Mouse (Mus musculus) MEL (cell line): Measurements from ENCODE around the gene Naa10. TPM values are rescaled to one million over a fixed set of nuclear protein-coding genes. Genes with fewer than 3 reads are reported as not detected.

Experiments
- DNase-seq: peaks from one replicate; pipeline ENCODE4 v3.0.0; 2011; ENCODE audit warnings: low read depth, low spot score
- H3K27ac ChIP-seq: 2 replicates; pipeline ENCODE4 v1.5.1; 2012; ENCODE audit warnings: low read depth, mild to moderate bottlenecking, control low read depth, low read length, moderate library complexity; ENCODE audit not compliant: control insufficient read depth
- H3K27me3 ChIP-seq, 2 experiments: fragments of 150-350 bp in 1 of 2; sonication (generic) in 1 of 2; 2 replicates each; pipeline ENCODE4 v1.6.1; 2012; ENCODE audit warnings: low read length in 2 of 2, mild to moderate bottlenecking in 2 of 2, improper control_type of control experiment in 1 of 2, moderate library complexity in 1 of 2; ENCODE audit not compliant: insufficient read depth in 2 of 2, control insufficient read depth in 1 of 2
- H3K36me3 ChIP-seq, 2 experiments: 2 replicates each; pipeline ENCODE4 v1.6.1; 2012 to 2014; ENCODE audit warnings: low read length in 2 of 2, improper control_type of control experiment in 1 of 2, inconsistent platforms in 1 of 2, mild to moderate bottlenecking in 1 of 2; ENCODE audit not compliant: insufficient read depth in 2 of 2, control insufficient read depth in 1 of 2
- H3K4me1 ChIP-seq, 2 experiments: fragments of 150-350 bp in 1 of 2; sonication (generic) in 1 of 2; 2 replicates each; pipeline ENCODE4 v1.6.1; 2012; ENCODE audit warnings: low read length in 2 of 2, improper control_type of control experiment in 1 of 2, mild to moderate bottlenecking in 1 of 2; ENCODE audit not compliant: insufficient read depth in 2 of 2, control insufficient read depth in 1 of 2
- H3K4me3 ChIP-seq, 2 experiments: fragments of 150-350 bp in 1 of 2; sonication (generic) in 1 of 2; 2 replicates each; pipeline ENCODE4 v1.5.1; 2012; ENCODE audit warnings: low read depth in 2 of 2, low read length in 2 of 2, mild to moderate bottlenecking in 2 of 2, moderate library complexity in 2 of 2, control low read depth in 1 of 2, improper control_type of control experiment in 1 of 2; ENCODE audit not compliant: control insufficient read depth in 1 of 2, insufficient read depth in 1 of 2
- H3K79me2 ChIP-seq: 2 replicates; pipeline ENCODE4 v1.6.1; 2012; ENCODE audit warnings: mild to moderate bottlenecking, low read length, moderate library complexity; ENCODE audit not compliant: control insufficient read depth, poor library complexity, insufficient read depth
- H3K9ac ChIP-seq: 2 replicates; pipeline ENCODE4 v1.6.1; 2012; ENCODE audit warnings: low read depth, mild to moderate bottlenecking, control low read depth, low read length, moderate library complexity; ENCODE audit not compliant: control insufficient read depth, poor library complexity, severe bottlenecking
- H3K9me3 ChIP-seq: fragments of 150-350 bp; sonication (generic); replicated peaks from 2 replicates; pipeline ENCODE4 v1.6.1; 2012; ENCODE audit warnings: mild to moderate bottlenecking, low read length, improper control_type of control experiment, moderate library complexity; ENCODE audit not compliant: insufficient read depth
- BHLHE40 ChIP-seq: IDR thresholded peaks from 2 replicates; pipeline ENCODE4 v1.6.1; 2012; ENCODE audit warnings: low read depth, mild to moderate bottlenecking, inconsistent platforms, low read length, improper control_type of control experiment, borderline replicate concordance
- CHD1 ChIP-seq: IDR thresholded peaks from 2 replicates; pipeline ENCODE4 v1.6.1; 2012; ENCODE audit warnings: low read depth, mild to moderate bottlenecking, inconsistent platforms, low read length, improper control_type of control experiment
- E2F4 ChIP-seq: IDR thresholded peaks from 2 replicates; pipeline ENCODE4 v1.6.1; 2011; ENCODE audit warnings: low read depth, low read length, improper control_type of control experiment, borderline replicate concordance
- ELF1 ChIP-seq: IDR thresholded peaks from 2 replicates; pipeline ENCODE4 v1.6.1; 2014; ENCODE audit warnings: low read depth, mild to moderate bottlenecking, inconsistent platforms, low read length, improper control_type of control experiment, moderate library complexity
- ETS1 ChIP-seq: IDR thresholded peaks from 2 replicates; pipeline ENCODE4 v1.6.1; 2012; ENCODE audit warnings: low read depth, mild to moderate bottlenecking, inconsistent platforms, low read length, improper control_type of control experiment, moderate library complexity
- GABPA ChIP-seq: IDR thresholded peaks from 2 replicates; pipeline ENCODE4 v1.6.1; 2012; ENCODE audit warnings: low read depth, mild to moderate bottlenecking, inconsistent platforms, low read length, improper control_type of control experiment, moderate library complexity
- HCFC1 ChIP-seq: IDR thresholded peaks from 2 replicates; pipeline ENCODE4 v1.6.1; 2012; ENCODE audit warnings: low read depth, mild to moderate bottlenecking, inconsistent platforms, low read length, improper control_type of control experiment, moderate library complexity
- MAFK ChIP-seq: IDR thresholded peaks from 2 replicates; pipeline ENCODE4 v1.6.1; 2011; ENCODE audit warnings: low read depth, mild to moderate bottlenecking, low read length, improper control_type of control experiment, borderline replicate concordance
- MAZ ChIP-seq: IDR thresholded peaks from 2 replicates; pipeline ENCODE4 v1.6.1; 2012; ENCODE audit warnings: low read depth, mild to moderate bottlenecking, inconsistent platforms, low read length, improper control_type of control experiment
- MYB ChIP-seq: IDR thresholded peaks from 2 replicates; pipeline ENCODE4 v1.6.1; 2011; ENCODE audit warnings: mild to moderate bottlenecking, low read depth, low read length, improper control_type of control experiment
- MYC ChIP-seq: IDR thresholded peaks from 2 replicates; pipeline ENCODE4 v1.6.1; 2011; ENCODE audit warnings: low read depth, mild to moderate bottlenecking, low read length, improper control_type of control experiment, moderate library complexity
- NELFE ChIP-seq: IDR thresholded peaks from 2 replicates; pipeline ENCODE4 v1.6.1; 2011; ENCODE audit warnings: low read depth, low read length, improper control_type of control experiment
- POLR2A ChIP-seq, 2 experiments: IDR thresholded peaks; 2 replicates each; pipeline ENCODE4 v1.6.1; 2011 to 2012; ENCODE audit warnings: low read length in 2 of 2, mild to moderate bottlenecking in 2 of 2, control low read depth in 1 of 2, improper control_type of control experiment in 1 of 2, low read depth in 1 of 2, moderate library complexity in 1 of 2; ENCODE audit not compliant: control insufficient read depth in 1 of 2, insufficient read depth in 1 of 2, poor library complexity in 1 of 2
- POLR2AphosphoS5 ChIP-seq: IDR thresholded peaks from 2 replicates; pipeline ENCODE4 v1.6.1; 2012; ENCODE audit warnings: low read depth, borderline replicate concordance, mild to moderate bottlenecking, inconsistent platforms, low read length, moderate library complexity, mixed read lengths
- SIN3A ChIP-seq: IDR thresholded peaks from 2 replicates; pipeline ENCODE4 v1.6.1; 2012; ENCODE audit warnings: low read length, improper control_type of control experiment, inconsistent platforms
- TBP ChIP-seq: IDR thresholded peaks from 2 replicates; pipeline ENCODE4 v1.8.0; 2011; ENCODE audit warnings: low read depth, low read length, improper control_type of control experiment
- UBTF ChIP-seq: IDR thresholded peaks from 2 replicates; pipeline ENCODE4 v1.6.1; 2012; ENCODE audit warnings: low read depth, mild to moderate bottlenecking, inconsistent platforms, low read length, improper control_type of control experiment, moderate library complexity, borderline replicate concordance; ENCODE audit not compliant: insufficient read depth
- USF1 ChIP-seq: IDR thresholded peaks from 2 replicates; pipeline ENCODE4 v1.6.1; 2014; ENCODE audit warnings: low read depth, mild to moderate bottlenecking, inconsistent platforms, low read length, improper control_type of control experiment, moderate library complexity
- USF2 ChIP-seq, 2 experiments: IDR thresholded peaks; 2 replicates each; pipeline ENCODE4 v1.6.1; 2011 to 2012; ENCODE audit warnings: improper control_type of control experiment in 2 of 2, low read length in 2 of 2, borderline replicate concordance in 1 of 2, inconsistent platforms in 1 of 2, low read depth in 1 of 2, mild to moderate bottlenecking in 1 of 2; ENCODE audit not compliant: insufficient read depth in 1 of 2
- ZKSCAN1 ChIP-seq: IDR thresholded peaks from 2 replicates; pipeline ENCODE4 v1.6.1; 2012; ENCODE audit warnings: low read depth, mild to moderate bottlenecking, inconsistent platforms, low read length, improper control_type of control experiment, moderate library complexity
- polyA plus RNA-seq, 2 experiments: library from polyadenylated mRNA; stranded (reverse) in 1 of 2; unstranded in 1 of 2; fragments of >175 nt in 1 of 2; fragments of >200 nt in 1 of 2; gene quantifications; 2 replicates each; pipeline versions ENCODE4 v1.2.1 to v1.2.4; 2012; ENCODE audit warnings: low replicate concordance in 2 of 2, low read depth in 1 of 2; ENCODE audit not compliant: insufficient read length in 2 of 2, insufficient read depth in 1 of 2, missing spikeins in 1 of 2
- total RNA-seq: library from RNA; depleted of rRNA; stranded (reverse); fragments of 300-350 nt; gene quantifications from 2 replicates; pipeline ENCODE4 v1.2.3, GENCODE M21; 2012

Naa10 gene
- total and polyA plus RNA-seq, 3 experiments: 174 to 417 (median 253) TPM

- H3K36me3 ChIP-seq: peaks cover 0 to 15% of the 10 kb centered on the region in 2 experiments; a peak in 2 of 4 replicates
- H3K79me2 ChIP-seq: peaks cover 4% of the 10 kb centered on the region
- no peak for DNase-seq
- no peak overlapping the region for H3K27ac ChIP-seq
- peak in 1 of 2 experiments; percentile 2; a peak in 1 of 4 replicates for TF ChIP-seq POLR2A (IDR thresholded peaks at IDR 0.05; ENCODE audit: control insufficient read depth in 1 of 2, insufficient read depth in 1 of 2, low read depth in 1 of 2, low read length in 2 of 2, poor library complexity in 1 of 2)
- no peak for TF ChIP-seq USF2 (IDR thresholded peaks at IDR 0.05; ENCODE audit: borderline replicate concordance in 1 of 2, insufficient read depth in 1 of 2, low read depth in 1 of 2, low read length in 2 of 2)
- no peak overlapping the region for H3K9ac ChIP-seq
- H3K4me3 ChIP-seq: no peak overlapping the region
- H3K27me3 ChIP-seq: no peaks in the 10 kb centered on the region
- H3K4me1 ChIP-seq: no peaks in the 10 kb centered on the region
- no peaks in the 10 kb centered on the region for H3K9me3 ChIP-seq
These were observed 33.2 kb upstream of the Naa10 start for GRCm38 (mm10) chrX:73954988-73955387.

GRCm38 (mm10) chrX:73952603-73953002 is 30.9 kb upstream of the Naa10 start:
- no peak overlapping the region for H3K9ac ChIP-seq
- no peaks in the 10 kb centered on the region for H3K4me1 ChIP-seq
- no peak overlapping the region for H3K4me3 ChIP-seq
- no peaks in the 10 kb centered on the region for H3K27me3 ChIP-seq
- no peak for DNase-seq
- TF ChIP-seq UBTF (no peak), GABPA (no peak), SIN3A (no peak), ELF1 (no peak), USF1 (no peak), ETS1 (no peak), E2F4 (no peak), MAFK (no peak), MAZ (no peak), MYC (no peak), USF2 (IDR thresholded peaks at IDR 0.05; ENCODE audit: borderline replicate concordance in 1 of 2, insufficient read depth in 1 of 2, low read depth in 1 of 2, low read length in 2 of 2) (no peak), BHLHE40 (no peak), MYB (no peak), ZKSCAN1 (no peak), NELFE (no peak), TBP (no peak), CHD1 (no peak), HCFC1 (no peak), POLR2AphosphoS5 (no peak)
- no peak overlapping the region for H3K27ac ChIP-seq
- H3K79me2 ChIP-seq: no peaks in the 10 kb centered on the region; the same call in 1 of the 2 replicates
- H3K9me3 ChIP-seq: no peaks in the 10 kb centered on the region
- H3K36me3 ChIP-seq: peaks cover 0 to 12% of the 10 kb centered on the region in 2 experiments; a peak in 3 of 4 replicates
